Mouse (Mus musculus): ENCODE results near the gene Nubp2. TPM values are rescaled to one million over a fixed set of nuclear protein-coding genes. Genes with fewer than 3 reads are reported as not detected.

Nubp2 gene
- 37.2 and 38.4 TPM in 2 replicates for polyA plus RNA-seq (2012; rRNA removed)

DNA sequence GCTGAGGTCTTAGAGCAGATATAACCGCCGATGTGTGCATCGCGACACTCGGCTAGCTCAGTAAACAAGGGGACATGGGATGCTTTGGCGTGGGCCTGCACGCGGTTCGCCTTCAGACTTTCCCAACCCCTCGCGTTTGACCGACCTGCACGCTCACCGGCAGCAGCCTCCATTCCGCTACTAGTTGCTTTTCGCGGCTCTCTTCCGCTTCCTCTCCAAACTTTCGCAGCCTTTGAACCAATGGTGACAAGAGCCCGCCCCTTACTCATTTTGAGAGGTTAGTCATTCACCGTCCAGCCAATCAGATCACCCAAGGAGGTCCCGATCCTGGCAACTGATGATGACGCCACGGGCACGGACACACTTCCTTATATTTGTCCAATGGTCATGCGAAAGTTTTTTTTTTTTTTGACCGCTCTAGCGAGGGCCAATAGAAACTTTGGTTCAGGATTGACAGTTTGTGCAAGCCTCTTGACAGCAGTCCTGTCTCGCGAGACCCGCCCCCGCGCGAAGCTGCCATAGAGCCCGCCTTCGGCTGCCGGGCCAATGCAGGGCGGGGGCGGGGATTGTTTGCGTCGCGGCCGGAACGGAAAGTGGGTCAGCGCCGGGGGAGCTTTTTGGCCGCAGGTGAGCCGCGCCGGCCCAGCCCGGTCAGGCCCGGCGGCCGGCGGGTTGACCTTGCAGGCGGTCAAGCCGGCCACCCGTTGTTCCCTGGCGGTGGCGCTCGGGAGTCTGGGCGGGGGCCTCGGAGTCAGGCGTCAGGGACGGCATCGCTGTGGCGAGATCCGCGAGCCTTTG is at the start of gene Nubp2, which contains the start of gene Spsb3:
TSS of gene Nubp2 (minus strand) at position 216 of the 798 bp plus-strand sequence.
TSS of gene Spsb3 (plus strand) at position 510 of the 798 bp plus-strand sequence.
- peak; percentile 100 for DNase-seq
- H3K36me3 ChIP-seq (ENCODE audit: control insufficient read depth, insufficient read depth, low read length) = no peaks in the 10 kb centered on the region; the same call in none of the 2 replicates
- no peaks in the 10 kb centered on the region for H3K27me3 ChIP-seq (replicated peaks; ENCODE audit: control insufficient read depth, insufficient read depth, low read length)
- H3K4me3 ChIP-seq (ENCODE audit: insufficient read depth, low read depth, low read length) = peak within 1 kb of the TSS; percentile 74
- WGBS = under 1% methylated on average over 69 of the region's 69 CpGs
- TF ChIP-seq CTCF (conservative IDR thresholded peaks at IDR 0.05; ENCODE audit: insufficient read depth, insufficient read length, low read depth, low read length) (peak; percentile 24; the same call in 1 of the 2 replicates), POLR2A (IDR thresholded peaks at IDR 0.05; ENCODE audit: low read depth, low read length) (no peak)
- peaks cover 19% of the 10 kb centered on the region; the same call in 1 of the 2 replicates for H3K4me1 ChIP-seq (ENCODE audit: control insufficient read depth, insufficient read depth, low read length)
- H3K27ac ChIP-seq (ENCODE audit: insufficient read depth, low read depth, low read length) = peak within 1 kb of the TSS; percentile 89

DNA sequence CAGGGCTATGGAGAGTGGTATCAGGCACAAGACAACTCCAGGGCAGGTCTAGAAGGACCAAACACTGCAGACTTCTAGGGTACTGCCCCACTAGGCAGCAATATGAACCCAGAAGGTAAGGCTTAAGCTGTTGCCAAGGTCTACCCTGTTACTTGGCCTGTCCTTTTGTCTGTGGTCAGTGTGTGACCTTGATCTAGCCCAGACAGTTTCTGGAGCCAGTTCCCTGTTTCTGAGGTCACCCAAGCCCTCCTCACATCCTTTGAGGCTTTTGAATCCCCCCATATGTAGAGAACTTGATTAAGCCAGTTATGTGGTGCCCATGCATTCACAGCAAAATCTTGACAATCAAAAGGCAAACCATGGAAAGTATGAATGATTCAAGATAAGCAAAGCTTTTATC is 49.5 kb upstream of the Nubp2 start:
- TF ChIP-seq POLR2A (IDR thresholded peaks at IDR 0.05; ENCODE audit: low read depth, low read length) (no peak), CTCF (conservative IDR thresholded peaks at IDR 0.05; ENCODE audit: insufficient read depth, insufficient read length, low read depth, low read length) (no peak)
- no peak for DNase-seq
- peak overlapping the region; percentile 30 for H3K4me3 ChIP-seq (ENCODE audit: insufficient read depth, low read depth, low read length)

DNA sequence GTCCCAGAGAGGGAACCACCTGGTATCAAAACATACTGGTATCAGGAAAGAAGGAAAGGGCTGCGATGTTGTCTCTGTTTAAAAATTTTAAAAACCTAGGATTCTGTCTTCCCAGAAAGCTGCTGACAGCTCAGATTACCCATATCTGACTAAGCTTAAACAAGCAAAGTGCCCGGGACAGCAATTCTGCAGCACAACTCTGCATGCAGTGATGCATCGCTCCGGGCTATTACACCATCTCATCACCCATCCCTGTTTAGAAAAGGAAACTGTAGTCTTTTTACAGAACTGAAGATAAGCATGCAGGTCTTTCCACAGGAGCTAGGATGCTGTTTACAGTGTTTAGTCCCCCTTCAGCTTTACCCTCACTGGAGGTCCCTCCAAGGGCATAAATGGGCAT is 48.8 kb upstream of the Nubp2 start:
- no peak for TF ChIP-seq POLR2A (IDR thresholded peaks at IDR 0.05; ENCODE audit: low read depth, low read length)
- no peak for TF ChIP-seq CTCF (conservative IDR thresholded peaks at IDR 0.05; ENCODE audit: insufficient read depth, insufficient read length, low read depth, low read length)
- Histone ChIP-seq H3K4me3 (ENCODE audit: insufficient read depth, low read depth, low read length) (no peak overlapping the region), H3K36me3 (ENCODE audit: control insufficient read depth, insufficient read depth, low read length) (no peaks in the 10 kb centered on the region), H3K4me1 (ENCODE audit: control insufficient read depth, insufficient read depth, low read length) (peaks cover 17% of the 10 kb centered on the region), H3K27me3 (replicated peaks; ENCODE audit: control insufficient read depth, insufficient read depth, low read length) (no peaks in the 10 kb centered on the region), H3K27ac (ENCODE audit: insufficient read depth, low read depth, low read length) (no peak overlapping the region)
- no peak for DNase-seq
- WGBS = 50% methylated on average over 4 of the region's 4 CpGs

More for the DNA sequence above, 49.5 kb upstream of the Nubp2 start:
- Histone ChIP-seq H3K27ac (ENCODE audit: insufficient read depth, low read depth, low read length) (no peak overlapping the region), H3K27me3 (replicated peaks; ENCODE audit: control insufficient read depth, insufficient read depth, low read length) (no peaks in the 10 kb centered on the region), H3K36me3 (ENCODE audit: control insufficient read depth, insufficient read depth, low read length) (no peaks in the 10 kb centered on the region), H3K4me1 (ENCODE audit: control insufficient read depth, insufficient read depth, low read length) (peaks cover 17% of the 10 kb centered on the region)

DNA sequence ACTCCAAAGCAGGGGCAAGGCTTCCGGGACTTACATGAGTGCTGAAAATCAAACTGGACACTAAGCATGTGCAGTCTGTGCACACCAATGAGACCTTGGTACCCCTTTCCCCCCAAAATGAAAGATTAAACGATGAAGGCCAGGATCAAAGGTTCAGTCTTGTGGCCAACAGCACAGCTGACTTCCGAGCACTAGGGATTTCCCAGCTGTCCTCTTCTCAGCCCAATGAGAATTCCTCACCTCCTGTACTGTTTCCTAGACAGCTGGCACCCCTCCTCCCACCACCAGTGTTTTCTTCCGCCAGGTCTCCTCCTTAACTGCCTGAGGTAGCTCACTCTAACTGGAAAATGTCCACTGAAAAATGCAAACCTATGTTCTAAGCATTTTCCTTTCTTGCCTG is 47.0 kb upstream of the Nubp2 start:
- WGBS = 51% methylated on average over 4 of the region's 4 CpGs
- no peak overlapping the region for H3K4me3 ChIP-seq (ENCODE audit: insufficient read depth, low read depth, low read length)
- no peaks in the 10 kb centered on the region for H3K36me3 ChIP-seq (ENCODE audit: control insufficient read depth, insufficient read depth, low read length)
- no peak for TF ChIP-seq CTCF (conservative IDR thresholded peaks at IDR 0.05; ENCODE audit: insufficient read depth, insufficient read length, low read depth, low read length)
- TF ChIP-seq POLR2A (IDR thresholded peaks at IDR 0.05; ENCODE audit: low read depth, low read length) = no peak
- no peak for DNase-seq
- no peaks in the 10 kb centered on the region for H3K27me3 ChIP-seq (replicated peaks; ENCODE audit: control insufficient read depth, insufficient read depth, low read length)
- H3K27ac ChIP-seq (ENCODE audit: insufficient read depth, low read depth, low read length) = no peak overlapping the region
- peaks cover 17% of the 10 kb centered on the region for H3K4me1 ChIP-seq (ENCODE audit: control insufficient read depth, insufficient read depth, low read length)

DNA sequence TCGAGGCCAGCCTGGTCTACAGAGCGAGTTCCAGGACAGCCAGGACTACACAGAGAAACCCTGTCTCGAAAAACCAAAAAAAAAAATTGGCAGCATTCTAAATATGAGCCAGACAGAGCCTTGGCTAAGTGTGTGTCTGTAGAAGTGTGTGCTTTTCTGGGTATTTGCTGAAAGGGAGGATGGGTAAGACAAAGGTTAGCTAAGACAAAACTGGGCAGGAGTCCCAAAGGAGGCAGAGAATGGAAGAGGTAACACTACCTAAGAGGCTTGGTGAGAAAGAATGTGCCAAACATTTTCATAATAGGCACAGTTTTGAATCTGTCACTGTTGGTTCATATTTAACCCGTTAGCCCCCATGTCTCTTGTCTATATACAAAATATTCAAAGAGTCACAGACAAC is 46.3 kb upstream of the Nubp2 start:
- H3K27me3 ChIP-seq (replicated peaks; ENCODE audit: control insufficient read depth, insufficient read depth, low read length) = no peaks in the 10 kb centered on the region
- TF ChIP-seq POLR2A (IDR thresholded peaks at IDR 0.05; ENCODE audit: low read depth, low read length) (no peak), CTCF (conservative IDR thresholded peaks at IDR 0.05; ENCODE audit: insufficient read depth, insufficient read length, low read depth, low read length) (no peak)
- no peak overlapping the region for H3K4me3 ChIP-seq (ENCODE audit: insufficient read depth, low read depth, low read length)
- no peak overlapping the region for H3K27ac ChIP-seq (ENCODE audit: insufficient read depth, low read depth, low read length)
- peak; percentile 82 for DNase-seq
- H3K4me1 ChIP-seq (ENCODE audit: control insufficient read depth, insufficient read depth, low read length) = peaks cover 17% of the 10 kb centered on the region
- 71% methylated on average over 4 of the region's 4 CpGs for WGBS
- peaks cover 2% of the 10 kb centered on the region for H3K36me3 ChIP-seq (ENCODE audit: control insufficient read depth, insufficient read depth, low read length)

DNA sequence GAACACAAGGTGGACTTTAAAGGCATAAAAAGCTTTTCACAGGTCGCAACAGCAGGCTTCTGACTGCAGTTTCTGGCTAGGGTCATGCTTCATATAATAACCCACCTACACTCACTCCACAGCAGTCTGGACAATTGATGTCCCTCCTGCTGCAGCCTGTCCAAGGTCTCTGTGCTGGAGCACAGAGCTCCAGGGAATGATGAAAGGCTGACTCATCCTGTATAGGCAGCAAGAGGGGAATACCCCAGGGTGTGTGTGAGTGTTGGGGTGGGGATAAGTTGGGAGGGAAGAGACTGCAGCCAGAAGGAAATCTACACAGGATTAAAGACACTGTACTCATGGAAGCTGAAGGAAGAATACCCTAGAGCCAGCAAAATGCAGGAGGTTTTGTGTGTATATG is 43.4 kb upstream of the Nubp2 start:
- peaks cover 3% of the 10 kb centered on the region for H3K36me3 ChIP-seq (ENCODE audit: control insufficient read depth, insufficient read depth, low read length)
- H3K4me1 ChIP-seq (ENCODE audit: control insufficient read depth, insufficient read depth, low read length) = peaks cover 8% of the 10 kb centered on the region; the same call in 1 of the 2 replicates
- no peak for TF ChIP-seq POLR2A (IDR thresholded peaks at IDR 0.05; ENCODE audit: low read depth, low read length)
- TF ChIP-seq CTCF (conservative IDR thresholded peaks at IDR 0.05; ENCODE audit: insufficient read depth, insufficient read length, low read depth, low read length) = no peak
- no peak overlapping the region for H3K27ac ChIP-seq (ENCODE audit: insufficient read depth, low read depth, low read length)
- no peak for DNase-seq
- no peak overlapping the region for H3K4me3 ChIP-seq (ENCODE audit: insufficient read depth, low read depth, low read length)
- H3K27me3 ChIP-seq (replicated peaks; ENCODE audit: control insufficient read depth, insufficient read depth, low read length) = no peaks in the 10 kb centered on the region
- WGBS = 57% methylated on average over 1 of the region's 1 CpGs

DNA sequence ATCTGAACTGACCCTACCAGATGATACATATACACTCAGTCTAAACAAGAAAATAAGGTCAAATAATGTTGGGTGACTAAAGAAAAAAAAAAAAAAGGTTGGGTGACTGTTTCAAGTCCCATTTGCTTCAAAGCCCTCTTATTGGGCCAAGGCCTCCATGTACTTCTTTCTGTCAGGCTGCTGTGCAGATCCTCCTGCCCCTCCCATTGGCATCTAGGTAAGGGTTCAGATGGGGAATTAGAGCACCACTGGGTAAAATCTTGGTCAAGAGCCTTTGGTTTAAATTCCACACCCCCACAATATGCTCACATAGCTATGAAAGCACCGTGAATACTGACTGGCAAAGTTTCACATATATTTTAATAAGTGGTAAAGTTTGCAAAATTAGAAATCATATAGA is 37.1 kb upstream of the Nubp2 start:
- TF ChIP-seq POLR2A (IDR thresholded peaks at IDR 0.05; ENCODE audit: low read depth, low read length) (no peak), CTCF (conservative IDR thresholded peaks at IDR 0.05; ENCODE audit: insufficient read depth, insufficient read length, low read depth, low read length) (no peak)
- Histone ChIP-seq H3K4me1 (ENCODE audit: control insufficient read depth, insufficient read depth, low read length) (no peaks in the 10 kb centered on the region), H3K27ac (ENCODE audit: insufficient read depth, low read depth, low read length) (no peak overlapping the region), H3K36me3 (ENCODE audit: control insufficient read depth, insufficient read depth, low read length) (peaks cover 3% of the 10 kb centered on the region), H3K27me3 (replicated peaks; ENCODE audit: control insufficient read depth, insufficient read depth, low read length) (no peaks in the 10 kb centered on the region), H3K4me3 (ENCODE audit: insufficient read depth, low read depth, low read length) (no peak overlapping the region)
- DNase-seq = no peak
- 89% methylated on average over 1 of the region's 1 CpGs for WGBS
